Mouse (Mus musculus): Measurements from ENCODE around the gene Rxra. TPM values are rescaled to one million over a fixed set of nuclear protein-coding genes. Genes with fewer than 3 reads are reported as not detected.

The Rxra gene
- total RNA-seq, 2 experiments from 2014 or later: 2.3 to 3.1 TPM

GRCm38 (mm10) chr2:27692608-27693007 is 16.4 kb downstream of the Rxra start:
- ATAC-seq (replicated peaks; ENCODE audit: low FRiP score, poor library complexity, severe bottlenecking): no peak

DNA sequence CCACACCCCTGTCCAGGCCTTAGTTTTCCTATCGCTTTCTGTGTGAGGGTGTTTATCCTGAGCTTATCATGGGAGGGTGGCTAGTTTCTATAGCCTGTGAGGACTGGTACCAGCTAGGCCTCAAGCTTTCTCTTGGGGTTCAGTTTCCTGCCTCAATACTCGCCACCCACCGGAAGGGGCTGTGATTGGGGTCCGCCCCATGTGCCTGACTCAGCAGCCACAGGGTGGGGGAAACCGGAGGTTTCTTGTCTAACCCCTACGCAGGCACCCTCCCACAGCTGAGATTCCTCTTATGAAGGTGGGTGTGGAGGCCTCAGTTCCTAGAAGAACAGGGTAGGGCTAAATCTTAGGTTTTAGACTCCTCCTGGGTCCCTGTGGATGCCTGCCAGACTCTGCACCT is 17.4 kb downstream of the Rxra start:
- ATAC-seq (replicated peaks; ENCODE audit: low FRiP score, poor library complexity, severe bottlenecking): no peak

GRCm38 (mm10) chr2:27699574-27699973 is 23.3 kb downstream of the Rxra start:
- ATAC-seq (replicated peaks; ENCODE audit: low FRiP score, poor library complexity, severe bottlenecking): no peak

DNA sequence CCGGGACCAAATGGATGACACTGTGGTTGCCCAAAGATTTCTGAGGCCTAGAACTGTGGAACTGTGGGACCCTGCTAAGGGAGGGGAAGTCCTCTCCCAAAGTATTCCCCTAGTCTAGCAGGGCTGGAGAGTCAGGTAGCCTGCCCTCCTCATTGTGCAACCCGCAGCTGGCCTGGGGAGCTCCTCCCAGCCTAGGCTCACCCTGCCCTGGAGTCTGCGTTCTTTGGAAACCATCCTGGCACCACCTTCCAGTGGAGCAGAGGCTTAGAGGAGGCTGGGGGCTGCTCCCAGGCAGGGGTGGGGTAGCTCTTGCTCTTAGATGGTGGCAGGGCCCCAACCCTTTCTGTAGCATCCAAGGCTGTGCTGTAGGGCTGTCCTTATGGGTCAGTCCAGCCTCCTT is 26.0 kb downstream of the Rxra start:
- no peak for ATAC-seq (replicated peaks; ENCODE audit: low FRiP score, poor library complexity, severe bottlenecking)

- ATAC-seq (replicated peaks; ENCODE audit: low FRiP score, poor library complexity, severe bottlenecking): 0 out of 2 replicates have a peak, but pooled peaks have one; percentile 46
Measured at GRCm38 (mm10) chr2:27702904-27703666, 26.8 kb downstream of the Rxra start.

DNA sequence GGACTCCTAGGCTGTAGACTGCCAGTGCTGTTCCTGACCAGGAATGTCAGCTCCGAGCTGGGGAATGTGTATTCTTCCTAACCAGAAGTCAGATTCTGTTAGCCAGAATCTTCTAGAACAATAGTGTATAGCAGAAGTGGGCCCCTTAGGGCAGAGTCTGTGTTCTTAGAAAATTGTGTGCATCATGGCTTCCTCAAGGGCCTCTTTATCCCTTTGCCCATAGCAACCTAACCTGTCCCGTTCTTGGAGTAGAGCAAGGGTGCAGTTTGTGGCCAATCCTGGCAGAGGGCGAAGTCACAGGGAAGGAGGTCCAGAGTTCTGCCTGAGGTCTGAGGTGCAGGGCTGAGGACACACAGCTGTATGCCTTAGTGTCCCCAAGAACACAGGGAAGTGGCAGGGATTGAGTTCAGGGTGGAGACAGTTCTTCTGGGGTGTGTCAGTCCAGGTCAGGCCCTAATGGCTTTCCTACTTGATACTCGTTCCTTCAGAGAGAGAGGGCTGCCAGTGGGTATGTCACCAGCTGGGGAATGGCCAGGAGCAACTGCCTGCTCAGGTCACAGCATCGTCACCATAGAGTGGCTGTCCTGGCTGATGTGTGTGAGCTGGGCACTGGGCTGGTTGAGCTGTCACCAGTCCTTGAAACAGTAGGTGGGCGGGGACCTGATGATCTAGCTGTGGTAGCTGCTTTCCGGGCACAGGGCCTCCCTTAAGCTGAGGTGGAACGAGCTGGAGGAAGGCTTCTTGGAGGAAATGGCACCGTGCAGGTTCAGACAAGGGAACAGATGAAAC is 27.8 kb downstream of the Rxra start:
- ATAC-seq (replicated peaks; ENCODE audit: low FRiP score, poor library complexity, severe bottlenecking): no peak

- no peak for ATAC-seq (replicated peaks; ENCODE audit: low FRiP score, poor library complexity, severe bottlenecking)
Measured at GRCm38 (mm10) chr2:27704641-27705040, 28.4 kb downstream of the Rxra start.

DNA sequence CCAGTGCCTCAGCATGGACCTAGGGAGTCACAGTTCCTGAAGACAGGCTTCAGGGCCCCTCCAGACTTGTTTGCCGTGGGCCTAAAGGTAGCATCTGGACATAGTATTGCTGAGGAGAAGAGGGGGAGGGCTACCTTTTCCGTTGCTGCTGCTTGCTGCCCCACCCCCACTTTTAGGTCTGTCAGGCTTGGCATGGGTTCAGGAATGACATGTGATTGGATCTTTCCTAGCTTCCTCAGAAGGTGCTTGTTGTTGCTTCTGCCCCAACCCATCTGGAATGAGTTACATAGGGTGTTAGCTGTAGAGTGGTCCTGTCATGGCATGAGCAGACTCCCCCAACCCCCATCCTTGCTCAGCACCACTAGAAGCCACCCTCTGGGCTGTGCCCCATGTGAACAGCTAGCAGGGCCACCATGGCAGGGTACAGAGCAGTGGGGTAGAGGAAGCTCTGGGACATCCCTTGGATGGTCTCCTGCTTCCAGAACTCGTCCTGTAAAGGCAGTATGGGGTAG is 34.7 kb downstream of the Rxra start:
- ATAC-seq (replicated peaks; ENCODE audit: low FRiP score, poor library complexity, severe bottlenecking): no peak

GRCm38 (mm10) chr2:27712626-27713025 is 36.4 kb downstream of the Rxra start:
- ATAC-seq (replicated peaks; ENCODE audit: low FRiP score, poor library complexity, severe bottlenecking): no peak

- no peak for ATAC-seq (replicated peaks; ENCODE audit: low FRiP score, poor library complexity, severe bottlenecking)
Measured at GRCm38 (mm10) chr2:27713378-27713777, 37.1 kb downstream of the Rxra start.

DNA sequence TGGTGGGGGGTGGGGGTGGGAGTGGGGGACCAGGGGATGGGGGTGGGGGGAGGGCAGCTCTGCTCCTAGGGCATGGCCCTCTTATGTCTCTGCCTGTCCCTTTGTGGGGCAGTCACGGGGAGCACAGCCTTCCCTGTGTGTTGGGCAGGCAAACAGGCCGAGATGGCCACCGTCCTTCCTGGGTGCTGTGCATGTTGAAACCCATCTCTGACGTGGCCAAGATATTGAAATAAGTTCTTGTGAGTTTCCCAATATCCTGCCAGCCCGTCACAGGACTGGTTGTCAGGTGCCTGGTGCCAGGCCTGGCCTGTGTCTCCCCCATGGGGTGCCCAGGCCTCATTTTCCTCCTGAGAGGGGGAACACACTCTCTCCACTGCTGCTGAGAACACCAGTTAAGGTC is 37.9 kb downstream of the Rxra start:
- ATAC-seq (replicated peaks; ENCODE audit: low FRiP score, poor library complexity, severe bottlenecking): no peak

GRCm38 (mm10) chr2:27715221-27715620 is 39.0 kb downstream of the Rxra start:
- no peak for ATAC-seq (replicated peaks; ENCODE audit: low FRiP score, poor library complexity, severe bottlenecking)

DNA sequence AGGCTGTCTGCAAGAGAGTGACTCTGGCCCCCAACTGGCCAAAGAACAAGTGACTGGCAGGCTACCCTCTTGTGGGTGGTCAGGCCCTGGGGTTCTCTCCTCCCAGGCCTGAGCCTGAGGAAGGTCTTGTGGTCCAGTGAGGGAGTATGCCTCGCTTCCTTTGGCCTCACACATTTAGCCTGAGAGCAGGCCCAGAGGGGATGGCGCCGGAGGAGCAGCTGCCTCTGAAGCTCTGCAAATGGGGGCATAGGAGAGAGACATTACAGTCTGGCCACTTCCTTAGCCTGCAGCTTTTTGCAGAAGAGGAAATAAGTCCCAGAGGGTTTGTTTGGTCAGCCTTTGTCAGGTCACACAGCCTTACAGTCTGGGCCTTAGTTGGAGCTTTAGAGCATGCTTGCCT is 40.1 kb downstream of the Rxra start:
- no peak for ATAC-seq (replicated peaks; ENCODE audit: low FRiP score, poor library complexity, severe bottlenecking)

GRCm38 (mm10) chr2:27718191-27718590 is 42.0 kb downstream of the Rxra start:
- ATAC-seq (replicated peaks; ENCODE audit: low FRiP score, poor library complexity, severe bottlenecking): no peak

GRCm38 (mm10) chr2:27719601-27720000 is 43.4 kb downstream of the Rxra start:
- no peak for ATAC-seq (replicated peaks; ENCODE audit: low FRiP score, poor library complexity, severe bottlenecking)

- no peak for ATAC-seq (replicated peaks; ENCODE audit: low FRiP score, poor library complexity, severe bottlenecking)
Measured at GRCm38 (mm10) chr2:27721611-27722010, 45.4 kb downstream of the Rxra start.

GRCm38 (mm10) chr2:27724729-27725316 is 48.6 kb downstream of the Rxra start:
- ATAC-seq (replicated peaks; ENCODE audit: low FRiP score, poor library complexity, severe bottlenecking): no peak

GRCm38 (mm10) chr2:27727994-27728854 is 52.0 kb downstream of the Rxra start:
- ATAC-seq (replicated peaks; ENCODE audit: low FRiP score, poor library complexity, severe bottlenecking): no peak

GRCm38 (mm10) chr2:27729009-27729408 is 52.8 kb downstream of the Rxra start:
- ATAC-seq (replicated peaks; ENCODE audit: low FRiP score, poor library complexity, severe bottlenecking): no peak
